Mouse (Mus musculus): ENCODE measurements at regions not wholly inside any gene's neighbourhood (a gene's known extent, or its start where the extent isn't known, plus 50 kb on each side); places are given as distances from the start of the nearest gene placed in this dataset.
"Not testable (repeated sequence)": the region's sequence is repeated elsewhere in the genome, so short reads cannot be mapped to it uniquely, and the experiment has no call there.

DNA sequence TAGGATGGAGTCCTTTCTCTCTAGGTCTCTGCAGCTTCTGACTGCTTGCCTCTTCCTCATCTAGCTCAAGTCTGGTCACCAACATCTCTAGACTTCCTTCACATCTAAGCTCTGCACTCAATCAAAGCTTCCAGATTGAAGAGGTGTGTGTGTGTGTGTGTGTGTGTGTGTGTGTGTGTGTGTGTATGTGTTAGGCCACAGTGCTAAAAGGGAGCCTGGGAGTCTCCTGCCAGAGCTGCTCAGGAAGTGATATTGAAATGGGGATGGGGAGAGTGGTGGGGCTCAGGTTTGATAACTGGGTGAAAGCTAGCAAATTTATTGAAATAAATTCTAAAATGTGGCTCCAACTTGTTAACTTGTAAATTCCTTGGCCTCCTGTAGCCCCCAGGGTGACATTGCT is 73.3 kb downstream of the Gm31371 start:
- not testable (repeated sequence) for DNase-seq

DNA sequence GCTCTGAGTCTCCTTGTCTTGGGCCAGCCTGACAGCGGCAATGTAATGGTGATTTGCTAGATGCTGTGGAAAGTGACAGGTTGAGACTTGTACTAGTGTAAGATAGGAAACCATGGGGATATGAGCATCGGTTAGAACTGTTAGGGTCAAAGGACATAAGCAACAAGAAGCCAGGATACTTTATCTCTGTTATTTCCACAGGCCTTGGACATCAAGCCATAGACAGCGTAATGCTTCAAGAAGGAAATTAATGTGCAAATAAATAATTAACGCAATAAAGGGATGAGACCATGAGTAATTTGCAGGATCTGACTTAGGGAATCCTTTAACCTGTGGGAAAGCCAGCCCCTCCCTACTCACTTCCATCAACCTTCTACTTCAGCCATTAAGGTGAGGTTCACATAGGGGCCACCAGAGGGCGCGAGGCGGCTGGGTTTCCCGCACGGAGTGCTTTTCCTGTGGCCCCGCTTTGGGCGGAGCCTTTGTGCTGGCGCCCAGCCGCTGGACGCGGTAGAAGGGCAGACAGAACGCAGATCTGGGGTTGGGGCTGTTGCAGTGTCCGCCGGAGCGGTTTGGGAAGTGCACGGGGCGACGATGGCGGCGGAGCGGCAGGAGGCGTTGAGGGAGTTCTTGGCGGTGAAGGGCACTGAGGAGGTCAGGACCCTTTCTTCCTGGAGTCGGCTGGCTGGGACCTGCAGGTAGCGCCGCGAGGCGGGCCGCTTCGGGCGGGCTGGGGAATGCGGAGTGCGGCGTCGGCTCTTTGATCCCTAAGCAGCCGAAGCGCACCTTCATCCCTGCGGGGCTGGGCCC is 76.5 kb downstream of the Gm31371 start:
- DNase-seq = peak; percentile 17 to 29

DNA sequence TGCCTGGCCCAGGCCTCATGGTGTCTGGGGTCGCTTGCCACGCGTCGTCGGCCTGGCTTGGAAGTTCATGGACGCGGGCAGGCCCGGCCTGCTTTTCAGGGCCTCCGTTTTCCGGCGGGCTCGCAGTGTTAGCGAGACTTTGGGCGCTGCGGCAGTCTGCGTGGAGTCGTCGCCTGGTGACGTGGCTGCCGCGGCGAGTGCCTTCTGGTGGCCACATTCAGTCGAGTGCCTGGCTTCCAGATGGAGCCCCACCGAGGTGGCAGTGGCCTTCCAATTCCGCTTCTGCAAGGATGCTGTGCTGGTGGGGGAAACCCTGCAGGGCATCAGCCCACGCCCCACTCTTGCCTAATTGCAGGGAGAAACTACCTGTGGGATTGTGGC is 77.1 kb downstream of the Gm31371 start:
- not testable (repeated sequence) for DNase-seq

DNA sequence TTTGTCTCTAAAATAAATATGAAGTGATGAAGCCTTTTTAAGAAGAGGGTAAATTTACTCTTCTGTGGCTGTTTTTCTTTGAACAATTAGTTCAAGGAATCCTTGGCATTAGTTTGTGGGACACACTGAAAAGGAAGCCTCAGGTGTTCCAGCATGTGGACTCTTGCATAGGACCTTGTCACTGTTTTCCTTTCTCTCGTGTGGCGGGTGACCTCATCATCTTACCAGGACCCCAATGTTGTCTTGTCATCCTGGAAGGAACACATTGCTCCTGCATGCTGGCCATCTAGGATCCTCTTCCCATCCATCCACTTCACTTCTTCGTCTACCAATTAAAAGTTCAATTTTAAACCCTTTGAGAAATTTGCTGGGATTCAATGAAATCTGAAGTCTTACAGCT is 104.9 kb downstream of the Gm31371 start:
- DNase-seq = peak; percentile 14 to 33

DNA sequence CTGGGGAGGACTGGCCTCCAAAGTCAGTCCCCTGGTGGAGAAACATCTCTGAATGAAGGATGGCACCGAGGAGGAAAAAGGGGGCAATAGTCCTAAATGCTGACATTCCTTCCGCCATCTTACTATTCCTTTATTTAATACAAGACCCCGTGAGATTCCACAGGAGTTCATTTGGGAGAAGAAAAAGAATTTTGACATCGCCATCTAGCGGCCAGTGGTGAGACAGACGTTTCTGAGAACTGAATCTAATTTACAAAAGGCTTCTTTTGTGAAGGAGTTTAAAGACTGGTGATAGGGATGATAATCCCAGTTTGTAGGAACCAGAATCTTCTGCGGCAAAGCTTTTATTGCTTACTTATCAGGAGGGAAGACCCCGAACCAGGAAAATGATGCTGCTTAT is 107.8 kb downstream of the Gm31371 start:
- DNase-seq = not testable (repeated sequence)

DNA sequence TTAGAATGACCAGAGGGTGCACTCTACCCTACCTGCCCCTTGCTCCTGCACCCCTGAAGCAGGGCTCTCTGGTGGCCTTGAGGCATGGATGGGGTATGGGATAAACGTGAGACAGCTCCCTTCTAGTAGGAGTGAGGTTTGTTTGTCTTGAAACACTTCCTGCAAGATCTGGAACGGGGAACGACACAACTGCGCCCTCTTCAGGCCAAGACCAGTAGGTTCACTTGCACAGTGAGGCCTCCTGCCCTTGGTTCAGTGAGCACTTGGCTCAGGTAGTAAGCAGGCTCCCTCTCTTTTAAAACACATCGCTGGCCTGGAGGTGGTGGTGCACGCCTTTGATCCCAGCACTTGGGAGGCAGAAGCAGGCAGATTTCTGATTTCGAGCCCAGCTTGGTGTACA is 110.1 kb downstream of the Gm31371 start:
- not testable (repeated sequence) for DNase-seq

DNA sequence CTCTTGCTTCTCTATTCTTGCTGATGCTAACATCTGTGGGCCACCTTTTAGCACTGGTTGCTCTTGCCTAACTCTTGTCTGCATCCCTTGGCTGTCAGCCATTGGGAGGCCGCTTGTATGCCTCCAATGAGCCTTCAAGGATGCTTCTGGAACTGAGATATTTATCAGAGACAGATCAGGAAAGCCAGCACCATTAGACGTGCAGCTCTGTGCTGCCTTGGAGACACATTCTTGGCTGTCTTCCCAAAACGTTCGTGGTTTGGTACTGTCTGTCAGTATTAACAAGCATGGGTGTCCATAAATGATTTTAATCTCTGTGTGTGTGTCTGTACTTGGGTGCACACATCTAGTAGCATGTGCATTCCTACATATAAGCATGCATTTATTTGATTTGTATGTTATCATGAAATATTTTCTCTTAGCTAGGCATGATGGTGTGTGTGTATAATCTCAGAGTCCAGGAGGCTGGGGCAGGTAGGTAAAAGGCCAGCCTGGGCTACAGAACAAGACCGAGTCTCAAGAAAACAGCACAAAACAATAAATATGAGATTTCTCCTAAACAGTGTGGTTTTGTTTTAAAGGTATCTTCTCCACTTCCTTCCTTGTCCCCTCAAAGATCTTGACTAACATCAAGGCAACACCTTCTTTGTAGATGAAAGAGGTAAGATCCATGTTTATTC is 111.4 kb downstream of the Gm31371 start:
- not testable (repeated sequence) for DNase-seq

DNA sequence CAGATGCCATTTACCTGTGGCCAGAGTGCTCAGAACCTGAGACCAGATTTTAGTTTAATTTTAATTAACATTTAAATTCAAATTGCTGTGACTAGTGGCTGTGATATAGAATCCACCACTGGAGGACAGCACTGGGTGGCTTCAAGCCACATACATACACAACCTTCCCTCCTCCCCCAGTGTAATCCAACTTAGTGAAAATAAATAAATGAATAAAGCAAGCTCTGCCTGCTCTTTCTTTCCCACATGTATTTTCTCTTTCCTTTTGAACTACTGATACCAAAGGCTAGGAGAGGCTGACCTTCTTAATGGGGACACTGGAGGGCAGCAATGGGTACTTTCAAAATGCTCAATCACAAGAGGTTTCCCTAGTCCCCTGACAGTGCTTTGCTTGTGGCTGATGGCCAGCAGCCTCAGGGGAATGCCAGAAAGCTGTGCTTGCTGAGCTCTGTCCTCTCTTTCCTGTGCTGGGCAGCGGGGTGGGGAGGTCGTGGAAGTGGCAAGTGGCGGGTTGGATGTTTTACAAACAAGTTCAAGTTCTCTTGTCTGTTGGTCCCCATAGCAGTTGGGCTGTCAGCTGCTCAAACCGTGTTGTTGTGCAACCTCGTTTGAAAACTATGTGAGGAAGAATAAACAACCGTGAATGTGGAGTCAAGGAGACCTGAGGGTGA is 112.4 kb downstream of the Gm31371 start:
- DNase-seq = not testable (repeated sequence)

DNA sequence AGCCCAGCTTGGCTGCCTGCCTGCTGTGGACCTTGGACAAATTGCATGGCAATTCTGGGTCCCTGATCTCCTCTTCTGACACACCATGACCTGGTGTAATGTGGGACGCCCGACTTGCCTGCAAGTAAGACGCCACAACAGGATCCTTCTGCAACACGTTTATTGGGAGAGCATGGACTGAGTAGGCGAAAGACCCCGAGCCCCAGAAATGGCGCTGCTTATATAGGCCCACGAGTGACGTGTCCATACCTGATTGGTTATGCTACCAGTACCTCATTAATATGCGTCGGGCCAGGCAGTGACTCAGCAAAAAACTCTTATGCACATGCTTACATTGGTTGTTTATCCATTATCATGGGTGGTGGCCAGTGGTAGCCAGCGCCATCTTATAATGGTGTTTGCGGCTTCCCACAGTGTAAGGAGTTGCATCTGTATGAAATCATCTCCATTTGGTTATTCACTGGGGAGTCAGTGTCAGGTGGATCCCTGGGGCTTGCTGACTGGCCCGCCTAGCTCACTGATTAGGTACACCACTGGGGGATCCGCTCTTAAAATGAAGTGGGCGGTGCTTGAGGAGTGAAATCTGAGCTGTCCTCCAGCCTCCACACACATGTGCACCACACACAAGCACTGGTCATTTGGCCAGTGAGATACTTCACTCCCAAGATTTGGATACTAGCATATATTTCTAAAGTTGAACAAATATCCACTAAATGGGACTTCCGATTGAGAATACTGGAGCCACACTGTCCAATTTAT is 113.1 kb downstream of the Gm31371 start:
- peak; percentile 31 to 41 for DNase-seq

DNA sequence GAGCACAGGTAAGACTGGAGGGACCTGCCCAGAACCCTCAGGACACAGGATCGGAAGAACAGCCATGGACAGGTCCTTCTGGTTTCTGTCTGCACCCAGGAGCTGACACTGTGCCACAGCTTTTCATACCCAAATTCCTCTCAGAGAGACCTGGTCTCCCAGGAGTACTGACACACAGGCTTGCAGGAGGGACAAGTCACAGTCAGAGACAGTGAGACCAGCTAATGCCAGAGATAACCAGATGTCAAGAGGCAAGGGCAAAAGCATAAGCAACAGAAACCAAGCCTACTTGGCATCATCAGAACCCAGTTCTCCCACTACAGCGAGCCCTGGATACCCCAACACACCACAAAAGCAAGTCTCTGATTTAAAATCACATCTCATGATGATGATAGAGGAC is 122.3 kb downstream of the Gm31371 start:
- DNase-seq = not testable (repeated sequence)

DNA sequence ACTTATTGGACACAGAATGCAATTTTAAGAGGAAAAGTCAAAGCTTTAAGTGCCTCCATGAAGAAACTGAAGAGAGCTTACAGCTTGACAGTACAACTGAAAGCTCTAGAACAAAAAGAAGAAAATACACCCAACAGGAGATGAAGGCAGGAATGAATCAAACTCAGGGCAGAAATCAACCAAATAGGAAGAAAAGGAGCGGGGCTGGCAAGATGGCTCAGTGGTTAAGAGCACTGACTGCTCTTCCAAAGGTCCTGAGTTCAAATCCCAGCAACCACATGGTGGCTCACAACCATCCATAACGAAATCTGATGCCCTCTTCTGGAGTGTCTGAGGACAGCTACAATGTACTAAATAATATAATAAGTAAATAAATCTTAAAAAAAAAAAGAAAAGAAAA is 124.8 kb downstream of the Gm31371 start:
- not testable (repeated sequence) for DNase-seq

DNA sequence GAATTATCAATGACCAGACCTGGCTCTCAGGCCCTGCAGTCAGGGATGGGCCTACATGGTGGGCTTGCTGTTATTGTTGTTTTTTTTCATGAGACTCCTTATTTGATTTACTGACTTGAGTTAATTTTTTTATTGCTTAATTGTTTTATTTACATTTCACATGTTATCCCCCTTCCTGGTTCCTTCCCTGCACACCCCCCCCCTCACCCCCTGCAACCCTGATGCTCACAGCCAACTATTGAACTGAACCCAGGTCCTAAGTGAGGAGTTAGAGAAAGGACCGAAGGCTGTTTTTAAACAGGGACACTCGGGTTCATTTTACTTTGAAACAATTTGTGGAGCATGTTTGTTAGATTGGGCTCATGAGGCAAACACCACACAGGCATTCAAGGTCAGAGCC is 126.9 kb downstream of the Gm31371 start:
- not testable (repeated sequence) for DNase-seq

DNA sequence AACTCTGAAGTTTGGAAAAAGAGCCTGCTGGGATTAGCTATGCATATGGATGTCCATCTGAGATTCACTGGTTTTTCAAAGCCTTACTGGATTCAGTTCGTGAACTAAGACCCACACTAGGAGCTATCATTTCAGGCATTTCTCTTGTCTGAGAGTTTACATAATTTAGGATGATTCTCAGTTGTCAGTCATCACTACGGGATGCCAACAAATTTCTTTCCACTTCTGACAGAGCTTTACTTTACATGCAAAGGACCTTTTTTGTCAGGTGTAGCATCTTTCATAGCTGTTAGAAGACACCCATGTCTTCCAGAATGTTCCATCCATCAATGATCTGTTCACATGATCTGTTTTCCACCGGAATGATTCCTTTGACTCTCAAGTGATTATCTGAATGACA is 154.4 kb downstream of the Gm31371 start:
- peak in 1 of 2 experiments; percentile 1 for DNase-seq

DNA sequence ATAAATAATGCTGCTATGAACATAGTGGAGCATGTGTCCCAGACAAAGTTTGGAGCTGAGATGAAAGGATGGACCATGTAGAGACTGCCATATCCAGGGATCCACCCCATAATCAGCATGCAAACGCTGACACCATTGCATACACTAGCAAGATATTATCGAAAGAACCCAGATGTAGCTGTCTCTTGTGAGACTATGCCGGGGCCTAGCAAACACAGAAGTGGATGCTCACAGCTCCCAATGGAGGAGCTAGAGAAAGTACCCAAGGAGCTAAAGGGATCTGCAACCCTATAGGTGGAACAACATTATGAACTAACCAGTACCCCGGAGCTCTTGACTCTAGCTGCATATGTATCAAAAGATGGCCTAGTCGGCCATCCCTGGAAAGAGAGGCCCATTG is 194.9 kb downstream of the Gm31371 start:
- DNase-seq = not testable (repeated sequence)

DNA sequence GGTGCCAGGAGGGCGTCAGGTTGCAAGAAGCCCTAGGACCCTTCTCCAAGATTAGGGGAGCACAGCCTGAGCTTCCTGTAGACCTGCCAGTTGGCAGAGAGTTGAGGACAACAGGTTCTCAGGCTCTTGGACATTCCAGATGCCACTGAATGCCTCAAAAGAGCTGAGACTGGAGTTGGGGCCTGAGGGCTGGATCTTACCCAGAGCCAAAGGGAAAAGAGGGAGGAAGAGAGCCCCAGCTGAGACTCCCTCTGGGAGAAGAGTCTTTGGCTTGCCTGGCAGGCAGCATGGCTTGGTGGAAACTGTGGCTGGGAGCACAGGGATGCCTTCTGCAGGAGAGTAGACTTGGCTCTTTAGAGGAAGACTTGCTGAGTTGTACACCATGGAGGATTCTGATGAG is 197.0 kb downstream of the Gm31371 start:
- not testable (repeated sequence) for DNase-seq

DNA sequence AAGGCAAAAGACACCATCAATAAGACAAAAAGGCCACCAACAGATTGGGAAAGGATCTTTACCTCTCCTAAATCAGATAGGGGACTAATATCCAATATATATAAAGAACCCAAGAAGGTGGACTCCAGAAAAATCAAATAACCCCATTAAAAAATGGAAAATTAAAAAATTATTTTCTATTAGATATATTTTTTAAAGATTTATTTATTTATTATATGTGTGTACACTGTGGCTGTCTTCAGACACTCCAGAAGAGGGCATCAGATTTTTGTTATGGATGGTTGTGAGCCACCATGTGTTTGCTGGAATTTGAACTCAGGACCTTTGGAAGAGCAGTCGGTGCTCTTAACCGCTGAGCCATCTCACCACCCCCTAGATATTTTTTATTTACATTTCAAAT is 199.2 kb downstream of the Gm31371 start:
- DNase-seq = not testable (repeated sequence)

DNA sequence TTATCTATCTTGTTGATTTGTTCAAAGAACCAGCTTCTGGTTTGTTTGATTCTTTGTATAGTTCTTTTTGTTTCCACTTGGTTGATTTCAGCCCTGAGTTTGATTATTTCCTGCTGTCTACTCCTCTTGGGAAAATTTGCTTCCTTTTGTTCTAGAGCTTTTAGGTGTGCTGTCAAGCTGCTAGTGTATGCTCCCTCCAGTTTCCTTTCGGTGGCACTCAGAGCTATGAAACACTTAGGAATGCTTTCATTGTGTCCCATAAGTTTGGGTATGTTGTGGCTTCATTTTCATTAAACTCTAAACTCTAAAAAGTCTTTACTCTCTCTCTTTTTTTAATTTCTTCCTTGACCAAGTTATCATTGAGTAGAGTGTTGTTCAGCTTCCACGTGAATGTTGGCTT is 204.0 kb downstream of the Gm31371 start:
- DNase-seq = not testable (repeated sequence)

DNA sequence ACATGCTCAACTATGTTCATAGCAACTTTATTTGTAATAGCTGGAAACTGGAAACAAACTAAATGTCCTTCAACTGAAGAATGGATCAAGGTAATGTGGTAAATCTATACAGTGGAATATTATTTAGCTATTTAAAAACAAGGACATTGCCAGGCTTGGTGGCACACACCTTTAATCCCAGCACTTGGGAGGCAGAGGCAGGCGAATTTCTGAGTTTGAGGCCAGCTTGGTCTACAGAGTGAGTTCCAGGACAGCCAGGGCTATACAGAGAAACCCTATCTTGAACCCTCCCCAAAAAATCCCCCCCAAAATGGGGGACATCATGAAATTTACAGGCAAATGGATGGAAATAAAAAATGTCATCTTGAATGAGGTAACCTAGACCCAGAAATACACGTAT is 213.6 kb downstream of the Gm31371 start:
- DNase-seq = not testable (repeated sequence)

DNA sequence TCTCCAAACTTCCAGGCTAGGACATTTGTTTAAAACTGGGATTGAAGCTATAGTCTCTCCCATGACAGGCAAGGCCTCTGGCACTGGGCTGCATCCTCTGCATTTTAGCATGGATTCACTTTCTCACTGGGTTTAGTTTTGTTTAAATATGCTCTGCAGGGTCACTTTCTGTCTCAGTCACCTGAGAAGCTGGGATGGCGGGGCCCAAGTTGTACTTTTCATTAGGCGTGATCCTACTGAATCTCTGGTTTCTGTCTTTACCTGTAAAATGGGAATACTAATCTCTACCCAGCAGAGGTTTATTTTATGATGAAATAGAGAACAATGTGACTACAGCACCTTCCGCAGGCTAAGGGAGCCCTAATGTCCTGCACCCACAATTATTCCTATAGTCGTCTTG is 216.4 kb downstream of the Gm31371 start:
- not testable (repeated sequence) for DNase-seq

DNA sequence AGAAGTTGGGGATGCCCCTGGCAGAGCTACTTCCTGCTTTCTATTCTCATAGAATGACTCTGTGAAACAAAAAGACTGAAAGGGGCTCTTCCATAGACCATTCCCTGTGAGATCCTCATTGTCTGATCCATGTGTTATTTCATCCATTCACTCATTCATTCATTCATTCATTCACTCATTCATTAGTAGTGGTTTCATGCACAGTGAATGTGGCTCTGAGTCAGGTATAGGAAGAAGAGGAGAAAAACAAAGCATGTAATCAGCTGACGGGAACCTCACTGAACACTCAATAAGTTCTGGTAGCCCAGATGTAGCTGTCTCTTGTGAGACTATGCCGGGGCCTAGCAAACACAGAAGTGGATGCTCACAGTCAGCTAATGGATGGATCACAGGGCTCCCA is 217.0 kb downstream of the Gm31371 start:
- not testable (repeated sequence) for DNase-seq

DNA sequence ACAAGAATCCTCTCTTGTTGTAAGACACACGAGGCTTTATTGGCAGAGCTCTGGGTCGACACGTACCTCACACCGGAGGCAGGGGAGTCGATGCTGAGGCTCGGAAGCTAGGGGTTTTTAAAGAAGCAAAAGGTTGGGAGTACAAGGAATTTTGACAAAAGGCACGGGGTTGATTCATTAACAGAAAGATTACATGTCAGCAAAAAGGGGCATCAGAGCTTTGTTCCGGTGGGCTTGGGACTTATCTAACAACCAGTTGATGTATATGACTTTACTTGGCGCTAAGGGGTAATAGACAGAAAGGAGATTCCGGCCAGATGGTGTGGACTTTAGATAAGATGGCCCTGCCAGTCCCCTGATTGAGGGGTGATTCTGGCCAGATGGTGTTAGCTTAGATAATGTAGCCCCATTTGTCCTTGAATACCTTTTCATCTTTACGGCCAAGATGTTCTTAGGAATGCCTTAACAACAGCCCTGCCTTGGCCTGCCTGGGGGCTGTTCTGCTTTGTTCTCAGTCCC is 218.3 kb downstream of the Gm31371 start:
- not testable (repeated sequence) for DNase-seq
